Mouse (Mus musculus): Measurements from ENCODE around the gene Ace2.

Ace2 gene

DNA sequence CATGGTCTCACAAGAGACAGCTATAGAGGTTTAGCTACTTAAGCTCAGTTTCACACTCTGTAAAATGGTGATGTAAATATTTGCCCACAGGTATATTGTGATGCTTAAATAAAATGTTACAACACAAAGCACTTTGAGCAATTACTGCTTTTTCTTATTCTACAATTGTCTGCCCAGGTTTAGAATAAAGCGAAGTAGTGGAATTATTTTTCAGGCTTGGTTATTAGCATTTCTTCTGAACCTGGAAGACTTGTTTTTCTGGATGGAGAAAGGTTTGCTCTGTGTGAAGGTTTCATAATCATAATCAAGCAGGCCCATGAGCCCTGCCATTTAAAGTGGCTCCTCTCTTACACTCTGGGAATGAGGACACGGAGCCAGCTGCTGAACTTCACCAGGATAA lies at the start of gene Ace2:
Gene Ace2 (plus strand): TSS at position 301 of the 400 bp plus-strand sequence.
- no peak for DNase-seq (ENCODE audit: low spot score)

DNA sequence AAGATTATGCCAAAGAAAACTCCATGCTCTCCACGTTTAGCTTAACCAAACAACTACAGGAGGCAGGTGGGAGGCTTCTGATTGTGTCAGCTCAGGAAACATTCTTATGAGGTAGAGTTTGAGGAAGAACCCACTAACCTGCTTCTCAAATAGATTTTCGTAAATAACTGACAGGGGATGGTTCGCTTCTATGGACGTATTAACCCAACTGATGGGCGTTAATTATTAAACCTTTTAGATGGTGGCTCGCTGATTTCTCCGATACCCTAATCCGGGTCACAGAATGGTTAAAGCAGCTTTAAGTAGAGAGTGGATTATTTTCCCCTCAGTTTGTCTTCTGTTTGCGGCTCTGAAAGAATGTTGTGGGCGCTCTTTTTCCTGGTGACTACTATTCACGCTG lies 49.2 kb upstream of the Ace2 start:
- DNase-seq (ENCODE audit: low spot score) = no peak

DNA sequence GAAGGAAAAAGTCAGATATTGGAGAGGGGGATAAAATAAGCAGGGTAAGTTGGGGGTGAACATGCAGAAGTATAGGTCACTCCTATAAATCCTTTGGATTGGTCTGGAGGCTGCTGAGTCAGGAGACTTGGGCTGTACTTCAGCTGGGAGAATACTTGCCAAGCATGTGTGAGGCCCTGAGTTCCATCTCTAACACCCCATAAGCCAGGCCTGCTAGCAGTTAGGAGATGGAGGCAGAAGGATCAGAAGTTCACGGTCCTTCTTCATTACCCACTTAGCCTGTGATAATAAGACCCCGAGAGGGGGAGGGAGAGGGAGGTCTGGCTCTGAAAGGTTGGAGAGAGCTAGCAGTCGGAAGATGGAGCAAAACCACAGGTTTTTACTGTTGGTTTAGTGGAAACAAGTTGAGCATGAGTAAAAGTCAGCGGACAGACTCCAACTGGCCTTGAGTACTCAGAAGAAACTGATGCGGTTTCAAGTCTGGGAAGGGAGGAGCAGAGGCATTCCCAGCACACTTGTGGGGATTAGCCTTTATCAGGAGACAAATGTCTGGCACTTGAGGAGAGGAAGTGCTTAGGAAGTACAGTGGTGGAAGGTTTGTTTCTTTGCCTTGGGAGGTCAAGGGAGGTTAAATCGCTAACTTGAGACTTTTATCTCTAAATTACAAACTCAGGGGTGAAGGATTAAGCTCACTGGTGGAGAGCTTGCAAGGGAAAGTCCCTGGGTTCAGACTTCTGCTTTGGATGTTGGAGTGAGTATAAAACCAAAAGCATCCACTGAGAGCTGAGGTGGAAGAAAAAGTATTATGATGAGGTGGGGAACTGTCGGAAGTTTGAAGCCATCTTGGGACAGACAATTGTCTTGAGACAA lies 46.6 kb upstream of the Ace2 start:
- DNase-seq (ENCODE audit: low spot score) = no peak

DNA sequence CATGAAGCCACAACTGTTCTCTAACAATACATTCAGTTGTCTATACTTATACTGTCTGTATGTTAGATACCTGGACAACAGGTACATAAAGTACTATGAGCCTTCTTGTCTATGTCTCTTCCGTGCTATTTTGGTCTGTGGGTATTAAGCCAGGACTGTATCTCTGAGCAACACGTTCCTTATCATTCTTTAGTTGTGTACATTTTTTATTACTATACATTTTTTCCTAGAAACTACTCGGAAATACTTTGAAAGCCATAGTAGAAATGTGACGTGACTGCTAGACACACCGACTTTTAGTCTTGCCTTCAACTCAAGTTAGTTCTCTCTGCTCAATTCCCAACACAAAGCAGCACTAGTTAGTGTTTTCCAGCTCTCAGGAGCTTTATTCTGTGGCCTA lies 45.7 kb upstream of the Ace2 start:
- no peak for DNase-seq (ENCODE audit: low spot score)

DNA sequence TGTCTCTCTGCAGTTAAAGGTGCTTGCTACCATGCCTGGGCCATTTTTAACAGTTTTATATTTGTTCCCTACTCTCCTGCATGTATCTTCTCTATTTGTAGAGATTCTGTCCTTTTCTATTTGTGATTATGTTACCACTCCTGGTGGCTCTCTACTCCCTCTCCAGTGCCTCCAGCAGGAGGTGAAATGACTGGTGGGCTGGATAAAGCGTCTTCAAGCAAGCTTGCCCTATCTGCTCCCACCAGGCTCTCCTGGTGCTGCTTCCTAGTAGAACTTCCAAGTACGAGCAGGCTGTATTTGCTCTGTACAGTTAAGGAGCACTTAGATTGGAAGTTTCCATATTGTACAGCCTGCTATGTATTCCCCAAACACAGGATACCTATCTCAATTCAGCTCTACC lies 43.3 kb upstream of the Ace2 start:
- no peak for DNase-seq (ENCODE audit: low spot score)

DNA sequence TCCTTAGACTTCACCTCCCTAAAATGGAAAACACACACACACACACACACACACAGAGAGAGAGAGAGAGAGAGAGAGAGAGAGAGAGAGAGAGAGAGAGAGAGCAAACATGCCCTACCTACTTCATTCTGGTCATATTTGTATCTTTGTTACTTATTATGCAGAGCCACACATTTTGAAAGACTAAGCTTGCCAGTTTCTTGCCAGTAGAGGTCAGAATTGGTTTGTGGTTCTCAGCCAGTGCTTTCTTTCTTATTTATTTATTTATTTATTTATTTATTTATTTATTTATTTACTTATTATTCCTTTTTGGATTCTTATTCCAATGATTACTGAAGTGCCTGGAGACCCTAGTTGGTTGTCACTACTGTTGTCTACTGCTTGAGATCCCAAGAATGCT lies 37.6 kb upstream of the Ace2 start:
- no peak for DNase-seq (ENCODE audit: low spot score)

DNA sequence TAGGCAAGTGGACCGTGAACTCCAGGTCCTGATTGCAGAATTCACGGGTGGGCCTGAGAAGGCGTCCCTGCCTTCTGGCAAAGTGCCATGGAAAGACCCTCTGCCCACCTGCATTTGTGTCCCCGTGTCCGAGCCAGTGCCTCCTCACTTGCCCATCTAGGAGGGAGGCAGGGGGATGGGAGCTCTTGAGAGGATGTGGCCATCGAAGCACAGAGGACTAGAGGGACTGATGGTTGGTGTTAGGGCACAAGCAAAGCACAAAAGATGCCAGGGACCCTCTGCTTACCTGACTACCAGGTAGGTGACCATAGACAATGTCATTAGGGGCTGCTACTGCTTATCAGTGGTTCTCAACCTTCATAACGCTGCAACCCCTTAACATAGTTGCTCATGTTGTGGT lies 36.9 kb upstream of the Ace2 start:
- no peak for DNase-seq (ENCODE audit: low spot score)

DNA sequence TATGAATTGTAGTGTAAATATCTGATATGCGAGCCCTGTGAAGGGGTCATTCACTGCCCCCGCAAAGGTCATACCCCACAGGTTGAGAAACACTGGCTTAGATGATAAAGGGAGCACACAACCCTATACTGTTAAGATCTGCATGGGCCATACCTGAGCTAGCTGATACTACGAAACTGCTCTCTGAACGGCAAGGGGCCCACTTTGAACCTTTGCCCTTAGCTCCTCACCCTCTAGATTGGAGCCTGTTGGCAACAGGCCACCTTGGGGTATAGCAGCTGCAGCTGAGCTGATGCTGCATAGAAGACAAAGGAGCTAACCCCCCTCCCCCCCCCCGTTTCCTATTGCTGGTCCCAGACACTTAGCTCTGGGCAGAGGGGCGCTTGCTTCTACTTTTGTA lies 36.5 kb upstream of the Ace2 start:
- no peak for DNase-seq (ENCODE audit: low spot score)

DNA sequence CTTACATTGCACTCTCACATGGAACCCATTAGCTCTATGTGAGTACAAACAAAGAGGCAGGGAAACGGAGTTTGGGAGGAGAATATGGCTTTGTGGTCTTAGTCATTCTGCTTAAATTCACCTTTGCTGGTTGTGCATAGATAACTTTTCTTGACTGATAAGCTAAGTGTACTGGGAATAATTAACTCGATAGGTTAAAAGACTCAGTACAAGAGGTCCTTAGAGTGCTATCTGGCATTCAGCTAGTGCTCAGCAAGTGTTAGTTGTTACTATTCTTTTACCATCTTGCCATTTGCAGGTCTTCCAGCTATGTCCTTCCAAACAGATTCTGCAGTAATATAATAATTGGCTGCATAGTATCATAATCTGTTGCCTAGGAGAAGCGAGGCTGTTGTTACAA lies 28.0 kb upstream of the Ace2 start:
- no peak for DNase-seq (ENCODE audit: low spot score)

DNA sequence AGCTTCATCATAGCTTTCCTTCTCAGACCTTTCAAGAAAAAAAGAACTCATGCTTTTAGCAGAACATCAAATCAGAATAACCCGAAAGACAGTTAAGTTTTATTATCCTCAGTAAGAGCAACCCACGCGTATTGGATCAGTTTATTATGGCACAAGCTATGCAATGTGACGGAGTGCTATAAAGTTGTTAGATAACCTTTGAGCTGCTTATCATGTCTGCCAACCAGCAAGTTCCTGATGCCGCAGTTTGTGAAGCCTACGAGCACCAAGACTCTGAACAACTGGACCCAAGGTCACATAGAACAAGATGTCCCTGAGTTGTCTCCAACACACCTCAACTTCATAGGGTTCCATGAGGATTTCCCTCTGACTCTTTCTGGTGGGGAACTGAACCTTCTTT lies 25.4 kb upstream of the Ace2 start:
- DNase-seq (ENCODE audit: low spot score) = no peak

DNA sequence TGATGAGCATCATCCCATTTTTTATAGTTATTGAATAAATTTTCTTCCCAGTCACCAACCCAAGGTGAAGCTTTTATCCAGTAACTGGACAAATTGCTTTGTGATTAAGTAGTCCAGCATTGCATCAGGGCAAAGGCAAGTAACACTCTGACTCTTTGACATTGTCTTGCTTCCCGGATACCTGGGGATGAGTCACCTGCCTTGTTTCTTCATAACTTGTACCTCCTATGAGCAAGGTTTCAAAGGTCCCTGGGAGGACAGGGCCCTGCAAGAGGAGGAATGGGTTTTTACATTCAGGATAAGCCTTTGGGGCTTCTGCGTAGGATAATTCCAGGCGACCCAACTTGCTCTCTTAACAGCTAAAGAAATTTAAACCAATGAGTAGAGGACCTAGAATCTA lies 15.2 kb upstream of the Ace2 start:
- DNase-seq (ENCODE audit: low spot score) = no peak

DNA sequence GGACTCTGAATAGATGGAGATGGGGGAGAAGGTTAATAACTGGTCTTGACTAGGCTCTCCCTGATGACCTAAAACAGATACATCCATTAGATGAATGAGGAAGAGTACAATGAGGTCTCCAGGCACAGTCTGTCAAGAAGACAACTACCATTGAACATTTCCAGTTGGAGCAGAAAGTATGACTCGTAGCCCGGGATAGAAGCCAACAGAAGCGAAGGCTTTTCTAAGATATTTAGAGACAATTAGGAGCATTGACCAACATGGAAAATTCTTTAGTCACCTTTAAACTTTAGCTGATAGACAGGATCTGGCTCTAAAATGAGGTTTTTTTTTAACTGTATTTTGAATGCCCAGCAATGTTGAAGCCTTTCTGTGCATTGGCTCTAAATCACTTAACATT lies 5.6 kb upstream of the Ace2 start:
- DNase-seq (ENCODE audit: low spot score) = no peak

DNA sequence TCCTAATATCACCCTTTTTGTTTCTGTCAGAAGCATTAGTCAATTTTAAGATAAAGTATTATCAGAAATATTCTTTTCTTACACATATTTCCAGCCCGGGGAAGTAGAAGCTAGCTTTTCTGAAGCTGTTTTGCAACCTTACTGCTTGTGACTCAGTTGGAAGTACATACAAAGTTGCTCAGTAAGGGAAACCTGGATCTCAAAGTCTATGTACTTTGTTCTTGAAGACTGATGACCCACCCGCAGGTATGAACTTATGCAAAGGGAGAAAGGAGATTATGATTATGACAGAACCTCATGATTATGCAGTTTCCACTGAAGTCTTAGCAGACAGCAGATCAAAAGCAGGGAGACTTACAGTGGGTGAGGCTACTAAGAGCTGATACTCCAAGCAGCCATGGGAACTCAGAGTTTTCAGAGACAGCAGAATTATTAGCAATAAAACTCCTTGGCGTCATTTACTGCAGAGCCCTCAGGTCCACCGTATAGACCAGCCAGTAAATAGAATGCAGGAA lies 3.8 kb upstream of the Ace2 start:
- DNase-seq (ENCODE audit: low spot score) = no peak

DNA sequence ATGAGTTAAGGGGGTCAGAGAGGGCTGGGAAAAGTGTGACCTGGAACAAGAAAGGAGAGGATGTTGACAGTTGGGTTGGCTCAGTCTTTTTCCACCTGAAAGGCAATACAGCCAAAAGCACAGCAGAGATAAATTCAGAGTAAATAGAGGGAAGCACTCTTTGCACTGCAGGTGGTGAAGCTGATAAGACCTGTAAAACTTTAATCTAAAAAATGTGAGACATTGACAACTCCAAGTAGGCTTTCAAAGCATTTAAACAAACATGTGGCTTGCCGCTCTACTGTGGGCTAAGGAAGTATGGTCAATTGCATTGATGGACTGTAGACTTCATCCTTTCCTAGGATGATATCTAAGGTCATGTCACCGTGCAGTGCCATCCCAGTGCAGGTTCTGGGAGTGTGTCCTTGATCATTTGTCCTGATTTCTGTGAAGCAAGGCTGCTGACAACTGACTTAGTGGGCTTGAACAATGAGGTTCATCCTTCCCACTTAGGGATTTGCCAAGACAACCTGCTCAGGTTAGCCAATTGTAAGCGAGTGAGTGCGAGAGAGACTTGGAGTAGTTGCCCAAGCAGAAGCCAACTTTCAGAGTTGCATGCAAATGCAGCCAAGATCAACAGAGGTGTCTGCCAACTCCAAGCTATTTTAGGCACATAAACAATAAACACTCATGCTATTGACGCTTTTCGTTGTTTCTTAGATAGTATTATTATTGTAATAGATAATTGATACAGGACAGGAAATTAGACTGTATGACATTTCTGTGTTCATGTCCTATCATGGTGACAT lies 6.5 kb downstream of the Ace2 start:
- DNase-seq (ENCODE audit: low spot score) = peak; percentile 1

DNA sequence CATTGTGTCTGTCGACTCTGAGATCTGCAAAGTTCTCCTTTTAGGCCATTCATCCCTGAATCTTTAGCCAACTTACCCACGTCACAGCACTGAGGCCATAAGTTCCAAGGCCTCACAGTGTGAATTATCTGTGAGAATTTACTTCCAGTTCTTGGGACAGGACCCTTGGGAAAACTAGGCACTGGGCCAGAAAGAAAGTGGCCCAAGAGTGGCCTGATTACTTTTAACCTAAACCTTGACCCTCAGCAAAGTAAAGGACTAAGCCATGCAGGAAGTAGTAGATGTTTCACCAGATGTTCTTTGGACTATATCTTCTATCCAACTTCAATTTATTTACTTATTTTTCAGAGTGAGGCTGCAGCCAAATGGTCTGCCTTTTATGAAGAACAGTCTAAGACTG lies 13.6 kb downstream of the Ace2 start:
- DNase-seq (ENCODE audit: low spot score) = no peak

DNA sequence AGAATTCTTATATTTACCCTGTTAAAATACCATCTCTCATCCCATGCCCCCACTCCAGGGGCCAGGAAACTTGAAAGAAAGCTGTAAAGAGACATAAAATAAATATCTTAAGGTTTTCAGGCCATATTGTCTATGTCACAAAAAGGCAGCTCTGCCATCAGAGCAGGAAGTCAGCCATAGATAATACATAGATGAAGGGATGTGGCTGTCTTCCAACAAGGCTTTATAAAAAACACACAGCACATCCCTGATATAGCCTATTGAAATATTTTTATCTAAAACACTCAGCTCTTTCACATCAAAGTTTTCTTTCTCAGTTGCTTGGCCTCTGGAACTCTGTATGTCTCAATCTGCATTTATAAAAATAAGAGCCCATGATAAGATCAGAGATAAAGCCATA lies 14.5 kb downstream of the Ace2 start:
- no peak for DNase-seq (ENCODE audit: low spot score)

DNA sequence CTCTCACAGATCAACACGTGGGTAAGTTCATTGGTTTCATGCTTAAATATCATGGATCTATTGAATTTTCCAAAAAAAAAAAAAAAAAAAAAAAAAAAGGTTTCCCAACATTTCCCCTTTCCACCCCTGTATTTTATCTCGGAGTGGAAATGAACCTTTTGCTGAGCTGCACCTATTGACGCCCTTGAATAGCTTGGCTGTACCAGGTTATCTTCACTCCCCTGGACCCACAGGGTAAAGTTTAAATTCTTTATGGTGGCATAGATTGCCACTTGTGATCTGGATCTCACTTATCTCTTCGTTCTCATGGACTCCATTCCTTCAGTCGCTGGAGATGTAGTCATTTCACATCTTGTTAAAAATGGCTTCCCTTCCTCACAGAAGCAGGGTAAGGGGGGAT lies 15.5 kb downstream of the Ace2 start:
- DNase-seq (ENCODE audit: low spot score) = no peak

DNA sequence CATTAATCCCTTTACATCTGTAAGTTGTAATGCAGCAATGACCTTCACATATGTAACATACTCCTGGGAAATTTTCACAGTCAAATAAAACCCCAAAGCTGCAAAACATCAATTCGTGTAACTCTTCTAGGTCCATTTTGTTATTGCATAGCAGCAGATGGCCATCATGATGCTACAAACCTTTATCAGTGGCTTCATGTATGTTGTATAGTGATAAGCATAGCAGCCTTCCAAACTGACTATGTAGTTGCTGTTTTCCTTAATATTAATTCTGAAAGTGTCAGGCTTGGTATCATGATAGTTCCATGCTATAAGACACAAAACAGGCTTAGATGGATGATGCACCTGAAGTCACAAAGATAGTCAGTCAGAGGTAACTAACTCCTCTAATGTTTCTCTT lies 25.5 kb downstream of the Ace2 start:
- no peak for DNase-seq (ENCODE audit: low spot score)

DNA sequence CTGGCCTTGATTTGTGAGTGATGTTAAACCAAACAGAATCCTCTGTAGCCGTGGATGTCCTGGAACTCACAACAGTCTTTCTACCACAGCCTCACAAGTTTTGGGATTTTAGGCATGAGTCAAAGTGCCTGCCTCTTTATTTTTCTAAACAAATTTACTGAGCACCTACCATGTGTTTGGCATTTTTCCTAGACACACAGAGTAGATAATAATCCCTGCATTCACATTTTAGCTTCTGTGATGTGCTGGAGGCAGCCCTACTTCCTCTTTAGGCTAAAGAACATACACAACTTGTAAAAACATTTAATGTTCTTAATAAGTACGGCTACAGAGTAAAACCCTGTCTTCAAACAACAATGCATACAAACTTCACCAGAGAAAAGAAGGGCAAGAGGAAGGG lies 31.9 kb downstream of the Ace2 start:
- no peak for DNase-seq (ENCODE audit: low spot score)

DNA sequence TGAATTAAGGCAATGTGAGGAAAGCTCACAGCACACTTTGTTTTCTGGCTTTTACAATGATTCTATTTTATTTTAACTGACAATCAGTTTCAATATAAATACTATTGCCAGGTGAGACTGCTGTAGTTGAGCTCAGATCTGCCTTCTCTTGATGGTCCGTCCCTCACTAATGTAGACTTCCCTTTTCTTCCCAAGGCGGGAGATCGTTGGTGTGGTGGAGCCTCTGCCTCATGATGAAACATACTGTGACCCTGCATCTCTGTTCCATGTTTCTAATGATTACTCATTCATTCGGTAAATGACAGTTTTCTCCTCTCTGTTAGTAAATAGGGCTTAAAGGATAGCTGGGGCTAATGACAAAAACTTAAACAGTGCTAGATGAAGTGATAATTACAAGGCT lies 34.7 kb downstream of the Ace2 start:
- DNase-seq (ENCODE audit: low spot score) = no peak

DNA sequence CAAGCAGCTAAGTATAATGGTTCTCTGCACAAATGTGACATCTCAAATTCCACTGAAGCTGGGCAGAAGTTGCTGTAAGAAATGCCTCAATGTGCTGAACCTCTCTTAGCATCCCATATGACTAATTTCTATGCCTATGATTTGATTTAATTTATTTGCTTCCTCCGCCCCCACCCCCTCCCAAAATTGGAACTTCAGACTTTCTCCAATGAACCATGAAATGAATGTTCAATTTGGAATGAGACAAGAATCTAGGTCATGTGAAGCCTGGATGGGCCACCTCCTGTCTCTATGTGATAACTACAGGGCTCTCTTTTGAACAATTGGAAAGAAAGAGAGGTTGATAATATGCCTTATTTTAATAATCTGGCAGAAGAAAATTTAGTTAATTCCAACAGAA lies 36.2 kb downstream of the Ace2 start:
- no peak for DNase-seq (ENCODE audit: low spot score)

DNA sequence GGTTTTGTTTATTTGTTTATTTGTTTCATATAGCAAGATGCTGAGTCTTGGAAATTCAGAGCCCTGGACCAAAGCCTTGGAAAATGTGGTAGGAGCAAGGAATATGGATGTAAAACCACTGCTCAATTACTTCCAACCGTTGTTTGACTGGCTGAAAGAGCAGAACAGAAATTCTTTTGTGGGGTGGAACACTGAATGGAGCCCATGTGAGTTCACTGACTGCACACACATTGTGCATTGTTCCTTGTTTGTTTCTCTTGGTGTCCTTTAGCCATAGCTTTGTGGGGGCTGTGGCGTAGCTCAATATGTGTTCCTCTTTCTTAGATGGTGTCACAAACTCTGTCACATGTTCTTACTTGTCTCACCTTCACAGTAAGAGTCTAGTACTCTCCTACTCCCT lies 36.6 kb downstream of the Ace2 start:
- DNase-seq (ENCODE audit: low spot score) = no peak

DNA sequence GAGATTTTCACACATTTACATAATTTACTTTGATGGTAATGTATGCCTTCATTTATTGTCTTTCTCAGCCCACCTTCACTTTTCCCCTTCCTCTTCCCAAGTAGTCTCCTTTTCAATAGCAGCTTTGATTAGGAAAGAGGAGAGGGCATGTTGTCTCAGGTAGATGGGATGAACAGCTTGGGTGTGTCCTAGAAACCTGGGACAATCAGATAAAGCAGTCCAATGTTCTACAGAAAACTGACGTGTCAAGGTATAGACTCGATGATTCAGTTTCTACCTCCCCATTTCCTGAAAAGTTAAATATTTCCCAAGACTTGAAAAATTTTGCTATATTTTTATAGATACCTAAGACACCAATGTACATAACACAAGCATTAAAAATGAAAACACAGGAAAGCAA lies 39.7 kb downstream of the Ace2 start:
- DNase-seq (ENCODE audit: low spot score) = no peak
